Mouse (Mus musculus) activated CD4-positive, CD25-positive, alpha-beta regulatory T cell, adult 9 weeks (primary cell): Measurements from ENCODE around the gene Pofut1. TPM values are rescaled to one million over a fixed set of nuclear protein-coding genes. Genes with fewer than 3 reads are reported as not detected.

ENCODE experiments used
- polyA plus RNA-seq: library from polyadenylated mRNA; unstranded; fragments of 100-300 nt; shearing (Covaris generic); gene quantifications from one replicate; pipeline ENCODE4 v1.2.1, GENCODE M21; 2017

Gene Pofut1
- polyA plus RNA-seq = 28.5 TPM

GRCm38 (mm10) chr2:153241250-153242014 lies at the start of gene Pofut1, which contains the start of gene Plagl2:
Pofut1 (plus strand) TSS chr2:153241533.
Plagl2 (minus strand) TSS chr2:153241426.

GRCm38 (mm10) chr2:153224946-153225594 lies 16.3 kb upstream of the Pofut1 start, which contains the start of gene Tspyl3:
Tspyl3 (minus strand) TSS chr2:153225441.

GRCm38 (mm10) chr2:153290938-153291928 lies 49.9 kb downstream of the Pofut1 start, which contains the start of gene Kif3b:
Kif3b (plus strand) TSS chr2:153291413.

Other genes with a start within 250 kb of the Pofut1 start
- gene Pdrg1, start 226.1 kb upstream of the Pofut1 start, polyA plus RNA-seq = 207 TPM
- not detected for gene Xkr7, start 209.7 kb upstream of the Pofut1 start, polyA plus RNA-seq
- not detected for gene Ccm2l, start 175.6 kb upstream of the Pofut1 start, polyA plus RNA-seq
- gene Hck, start 133.1 kb upstream of the Pofut1 start, polyA plus RNA-seq = 2.1 TPM
- gene Tm9sf4, start 80.2 kb upstream of the Pofut1 start, polyA plus RNA-seq = 64.6 TPM
- gene Tspyl3, start 16.1 kb upstream of the Pofut1 start, polyA plus RNA-seq = 40.9 TPM
- 22.6 TPM for gene Plagl2, start 107 bp upstream of the Pofut1 start, polyA plus RNA-seq
- gene Kif3b, start 49.9 kb downstream of the Pofut1 start, polyA plus RNA-seq = 34.5 TPM
- gene Asxl1, start 104.3 kb downstream of the Pofut1 start, polyA plus RNA-seq = 19.5 TPM